Mouse (Mus musculus) stomach, postnatal 0 days (tissue): Measurements from ENCODE around the gene Hadhb.

Experiments used
- CTCF ChIP-seq: IDR thresholded peaks from 2 replicates; pipeline ENCODE4 v1.5.1; 2016; ENCODE audit warnings: antibody characterized with exemption, low read depth, mild to moderate bottlenecking, moderate library complexity
- EP300 ChIP-seq: optimal IDR thresholded peaks from 2 replicates; pipeline ENCODE3; 2016; ENCODE audit warnings: antibody characterized with exemption

GRCm38 (mm10) chr5:30155395-30155792, 346 bp downstream of the Hadhb start:
- TF ChIP-seq CTCF (no peak), EP300 (no peak)
